Mouse (Mus musculus) mouse trophoblast stem cell (cell line): Measurements from ENCODE around the gene Pnrc2.

Experiments used
- in situ Hi-C, 2 experiments: fragments of 300-500 bp; cut with MseI, MboI; formaldehyde crosslinking; loops; 2 replicates in 1 of 2; 3 replicates in 1 of 2; pipeline ENCODE4 v1.15.1; 2025

Pnrc2 gene

GRCm38 (mm10) chr4:135891539-135891938 is 17.9 kb upstream of the Pnrc2 start:
- in situ Hi-C loops: no loop called here

GRCm38 (mm10) chr4:135889884-135890283 is 16.2 kb upstream of the Pnrc2 start:
- in situ Hi-C loops: loop anchor here in 1 of 2 experiments (10.0 kb wide), 1 partner anchor 45 kb away; no protein-coding TSS in a partner anchor

- in situ Hi-C loops: loop anchor here in 1 of 2 experiments (10.0 kb wide), 1 partner anchor 45 kb away; no protein-coding TSS in a partner anchor
Measured at GRCm38 (mm10) chr4:135889146-135889883, 15.7 kb upstream of the Pnrc2 start.

GRCm38 (mm10) chr4:135888448-135889057 is 14.9 kb upstream of the Pnrc2 start:
- in situ Hi-C loops: loop anchor here in 1 of 2 experiments (10.0 kb wide), 1 partner anchor 46 kb away; no protein-coding TSS in a partner anchor

GRCm38 (mm10) chr4:135886184-135886583 is 12.5 kb upstream of the Pnrc2 start:
- in situ Hi-C loops: loop anchor here in 1 of 2 experiments (10.0 kb wide), 1 partner anchor 49 kb away; no protein-coding TSS in a partner anchor

- in situ Hi-C loops: loop anchor here in 1 of 2 experiments (10.0 kb wide), 1 partner anchor 49 kb away; no protein-coding TSS in a partner anchor
Measured at GRCm38 (mm10) chr4:135885676-135886075, 12.0 kb upstream of the Pnrc2 start.

- in situ Hi-C loops: loop anchor here in 1 of 2 experiments (10.0 kb wide), 1 partner anchor 50 kb away; no protein-coding TSS in a partner anchor
Measured at GRCm38 (mm10) chr4:135884531-135884930, 10.9 kb upstream of the Pnrc2 start.

GRCm38 (mm10) chr4:135883881-135884516 is 10.3 kb upstream of the Pnrc2 start:
- in situ Hi-C loops: loop anchor here in 1 of 2 experiments (10.0 kb wide), 1 partner anchor 51 kb away; no protein-coding TSS in a partner anchor

- in situ Hi-C loops: loop anchor here in 1 of 2 experiments (10.0 kb wide), 1 partner anchor 51 kb away; no protein-coding TSS in a partner anchor
Measured at GRCm38 (mm10) chr4:135883401-135883851, 9.8 kb upstream of the Pnrc2 start.

- in situ Hi-C loops: loop anchor here in 1 of 2 experiments (10.0 kb wide), 1 partner anchor 53 kb away; no protein-coding TSS in a partner anchor
Measured at GRCm38 (mm10) chr4:135882023-135882422, 8.4 kb upstream of the Pnrc2 start.

- in situ Hi-C loops: loop anchor here in 1 of 2 experiments (10.0 kb wide), 1 partner anchor 54 kb away; no protein-coding TSS in a partner anchor
Measured at GRCm38 (mm10) chr4:135880576-135880975, 6.9 kb upstream of the Pnrc2 start.

GRCm38 (mm10) chr4:135880018-135880417 is 6.4 kb upstream of the Pnrc2 start:
- in situ Hi-C loops: loop anchor here in 1 of 2 experiments (10.0 kb wide), 1 partner anchor 55 kb away; no protein-coding TSS in a partner anchor

GRCm38 (mm10) chr4:135879021-135879420 is 5.4 kb upstream of the Pnrc2 start:
- in situ Hi-C loops: no loop called here

- in situ Hi-C loops: no loop called here
Measured at GRCm38 (mm10) chr4:135877742-135878141, 4.1 kb upstream of the Pnrc2 start.

GRCm38 (mm10) chr4:135876583-135877020 is 3.0 kb upstream of the Pnrc2 start:
- in situ Hi-C loops: no loop called here

- in situ Hi-C loops: no loop called here
Measured at GRCm38 (mm10) chr4:135875991-135876582, 2.4 kb upstream of the Pnrc2 start.

GRCm38 (mm10) chr4:135875546-135875945 is 1.9 kb upstream of the Pnrc2 start:
- in situ Hi-C loops: no loop called here

- in situ Hi-C loops: no loop called here
Measured at GRCm38 (mm10) chr4:135874564-135875535, 1.2 kb upstream of the Pnrc2 start.

GRCm38 (mm10) chr4:135872589-135873391 is 860 bp downstream of the Pnrc2 start:
- in situ Hi-C loops: no loop called here
